Mouse (Mus musculus): Measurements from ENCODE around the gene Apobec1. TPM values are rescaled to one million over a fixed set of nuclear protein-coding genes. Genes with fewer than 3 reads are reported as not detected.

Apobec1 gene
- total and polyA plus RNA-seq, 3 experiments, result 0.51 to 26.8 (median 7.2) TPM

GRCm38 (mm10) chr6:122635315-122635714, 33.1 kb upstream of the Apobec1 start:
- Histone ChIP-seq H3K4me1 (ENCODE audit: insufficient read depth, low read depth, low read length) (no peaks in the 10 kb centered on the region), H3K9me3 (replicated peaks) (no peaks in the 10 kb centered on the region), H3K27me3 (ENCODE audit: insufficient read depth, low read length) (no peaks in the 10 kb centered on the region), H3K4me3 (ENCODE audit: low read depth, low read length) (no peak overlapping the region), H3K36me3 (replicated peaks) (no peaks in the 10 kb centered on the region)
- no peak for ATAC-seq (ENCODE audit: extremely low read depth, insufficient number of reproducible peaks, low FRiP score, poor library complexity, severe bottlenecking)
- TF ChIP-seq POLR2AphosphoS5 (IDR thresholded peaks at IDR 0.05; ENCODE audit: insufficient replicate concordance, low read depth, low read length), result no peak
- TF ChIP-seq GATA1 (IDR thresholded peaks at IDR 0.05; ENCODE audit: borderline replicate concordance, low read length), result no peak
- no peak for TF ChIP-seq CTCF (IDR thresholded peaks at IDR 0.05; ENCODE audit: low read depth, low read length)
- TF ChIP-seq TAL1 (conservative IDR thresholded peaks at IDR 0.05; ENCODE audit: low read depth, low read length), result no peak
- no peak for TF ChIP-seq GATA2 (IDR thresholded peaks at IDR 0.05; ENCODE audit: borderline replicate concordance, low read depth, low read length)
- DNase-seq (ENCODE audit: low spot score), result no peak

- no peaks in the 10 kb centered on the region for H3K4me1 ChIP-seq (ENCODE audit: insufficient read depth, low read depth, low read length)
- H3K27me3 ChIP-seq (ENCODE audit: insufficient read depth, low read length), result no peaks in the 10 kb centered on the region
- no peak for DNase-seq (ENCODE audit: low spot score)
- H3K9me3 ChIP-seq (replicated peaks), result no peaks in the 10 kb centered on the region
- H3K4me3 ChIP-seq (ENCODE audit: low read depth, low read length), result no peak overlapping the region
- ATAC-seq (ENCODE audit: extremely low read depth, insufficient number of reproducible peaks, low FRiP score, poor library complexity, severe bottlenecking), result no peak
- H3K36me3 ChIP-seq (replicated peaks), result no peaks in the 10 kb centered on the region
- TF ChIP-seq POLR2AphosphoS5 (IDR thresholded peaks at IDR 0.05; ENCODE audit: insufficient replicate concordance, low read depth, low read length), result no peak
These were observed 31.2 kb upstream of the Apobec1 start for GRCm38 (mm10) chr6:122633411-122633810.

- no peak for ATAC-seq (ENCODE audit: extremely low read depth, insufficient number of reproducible peaks, low FRiP score, poor library complexity, severe bottlenecking)
- no peaks in the 10 kb centered on the region for H3K36me3 ChIP-seq (replicated peaks)
These were observed 25.3 kb upstream of the Apobec1 start for GRCm38 (mm10) chr6:122627469-122628108.

GRCm38 (mm10) chr6:122626110-122626509, 23.9 kb upstream of the Apobec1 start, which contains the start of gene Dppa3:
Gene Dppa3, plus strand, starts transcription at chr6:122626410.
- Histone ChIP-seq H3K27me3 (ENCODE audit: insufficient read depth, low read length) (no peaks in the 10 kb centered on the region; the same call in 1 of the 2 replicates), H3K36me3 (replicated peaks) (no peaks in the 10 kb centered on the region), H3K9me3 (replicated peaks) (no peaks in the 10 kb centered on the region), H3K4me3 (ENCODE audit: low read depth, low read length) (no peak within 1 kb of the TSS), H3K4me1 (ENCODE audit: insufficient read depth, low read depth, low read length) (no peaks in the 10 kb centered on the region)
- ATAC-seq (ENCODE audit: extremely low read depth, insufficient number of reproducible peaks, low FRiP score, poor library complexity, severe bottlenecking) (no peak), DNase-seq (ENCODE audit: low spot score) (no peak)
- TF ChIP-seq TAL1 (conservative IDR thresholded peaks at IDR 0.05; ENCODE audit: low read depth, low read length), result no peak
- no peak for TF ChIP-seq GATA1 (IDR thresholded peaks at IDR 0.05; ENCODE audit: borderline replicate concordance, low read length)
- TF ChIP-seq CTCF (IDR thresholded peaks at IDR 0.05; ENCODE audit: low read depth, low read length), result no peak
- no peak for TF ChIP-seq GATA2 (IDR thresholded peaks at IDR 0.05; ENCODE audit: borderline replicate concordance, low read depth, low read length)
- no peak for TF ChIP-seq POLR2AphosphoS5 (IDR thresholded peaks at IDR 0.05; ENCODE audit: insufficient replicate concordance, low read depth, low read length)

More at GRCm38 (mm10) chr6:122627469-122628108, 25.3 kb upstream of the Apobec1 start:
- no peaks in the 10 kb centered on the region for H3K9me3 ChIP-seq (replicated peaks)
- H3K4me1 ChIP-seq (ENCODE audit: insufficient read depth, low read depth, low read length), result no peaks in the 10 kb centered on the region
- no peak overlapping the region for H3K4me3 ChIP-seq (ENCODE audit: low read depth, low read length)
- TF ChIP-seq GATA2 (IDR thresholded peaks at IDR 0.05; ENCODE audit: borderline replicate concordance, low read depth, low read length), result no peak
- no peak for TF ChIP-seq GATA1 (IDR thresholded peaks at IDR 0.05; ENCODE audit: borderline replicate concordance, low read length)
- no peak for TF ChIP-seq POLR2AphosphoS5 (IDR thresholded peaks at IDR 0.05; ENCODE audit: insufficient replicate concordance, low read depth, low read length)
- TF ChIP-seq CTCF (IDR thresholded peaks at IDR 0.05; ENCODE audit: low read depth, low read length), result no peak
- no peak for TF ChIP-seq TAL1 (conservative IDR thresholded peaks at IDR 0.05; ENCODE audit: low read depth, low read length)
- DNase-seq (ENCODE audit: low spot score), result no peak
- no peaks in the 10 kb centered on the region; the same call in 1 of the 2 replicates for H3K27me3 ChIP-seq (ENCODE audit: insufficient read depth, low read length)

GRCm38 (mm10) chr6:122625156-122625555, 22.9 kb upstream of the Apobec1 start:
- Histone ChIP-seq H3K36me3 (replicated peaks) (no peaks in the 10 kb centered on the region), H3K4me1 (ENCODE audit: insufficient read depth, low read depth, low read length) (no peaks in the 10 kb centered on the region), H3K9me3 (replicated peaks) (no peaks in the 10 kb centered on the region), H3K27me3 (ENCODE audit: insufficient read depth, low read length) (no peaks in the 10 kb centered on the region; the same call in 1 of the 2 replicates), H3K4me3 (ENCODE audit: low read depth, low read length) (no peak overlapping the region)
- TF ChIP-seq GATA1 (IDR thresholded peaks at IDR 0.05; ENCODE audit: borderline replicate concordance, low read length), result no peak
- no peak for TF ChIP-seq CTCF (IDR thresholded peaks at IDR 0.05; ENCODE audit: low read depth, low read length)
- TF ChIP-seq GATA2 (IDR thresholded peaks at IDR 0.05; ENCODE audit: borderline replicate concordance, low read depth, low read length), result no peak
- no peak for TF ChIP-seq TAL1 (conservative IDR thresholded peaks at IDR 0.05; ENCODE audit: low read depth, low read length)
- no peak for TF ChIP-seq POLR2AphosphoS5 (IDR thresholded peaks at IDR 0.05; ENCODE audit: insufficient replicate concordance, low read depth, low read length)
- ATAC-seq (ENCODE audit: extremely low read depth, insufficient number of reproducible peaks, low FRiP score, poor library complexity, severe bottlenecking) (no peak), DNase-seq (ENCODE audit: low spot score) (no peak)

- Histone ChIP-seq H3K4me1 (ENCODE audit: insufficient read depth, low read depth, low read length) (no peaks in the 10 kb centered on the region), H3K27me3 (ENCODE audit: insufficient read depth, low read length) (no peaks in the 10 kb centered on the region; the same call in 1 of the 2 replicates), H3K36me3 (replicated peaks) (no peaks in the 10 kb centered on the region), H3K4me3 (ENCODE audit: low read depth, low read length) (no peak overlapping the region), H3K9me3 (replicated peaks) (no peaks in the 10 kb centered on the region)
- DNase-seq (ENCODE audit: low spot score) (no peak), ATAC-seq (ENCODE audit: extremely low read depth, insufficient number of reproducible peaks, low FRiP score, poor library complexity, severe bottlenecking) (no peak)
- TF ChIP-seq CTCF (IDR thresholded peaks at IDR 0.05; ENCODE audit: low read depth, low read length) (no peak), GATA1 (IDR thresholded peaks at IDR 0.05; ENCODE audit: borderline replicate concordance, low read length) (no peak), GATA2 (IDR thresholded peaks at IDR 0.05; ENCODE audit: borderline replicate concordance, low read depth, low read length) (no peak), TAL1 (conservative IDR thresholded peaks at IDR 0.05; ENCODE audit: low read depth, low read length) (no peak), POLR2AphosphoS5 (IDR thresholded peaks at IDR 0.05; ENCODE audit: insufficient replicate concordance, low read depth, low read length) (no peak)
These were observed 22.2 kb upstream of the Apobec1 start for GRCm38 (mm10) chr6:122624480-122624879.
